Mouse (Mus musculus) CD4-positive, CD25-positive, alpha-beta regulatory T cell, adult 4 months (primary cell): Measurements from ENCODE around the gene Smim10l1. TPM values are rescaled to one million over a fixed set of nuclear protein-coding genes. Genes with fewer than 3 reads are reported as not detected.

Experiments
- ATAC-seq: one replicate; pipeline ENCODE4 v1.8.0; 2017
- polyA plus RNA-seq, 2 experiments: library from polyadenylated mRNA; unstranded; fragments of 100-300 nt; shearing (Covaris generic); gene quantifications; one replicate each; pipeline ENCODE4 v1.2.1; 2017

Smim10l1 gene
- polyA plus RNA-seq = 10 to 100 TPM; 13.2 to 17.8 TPM

DNA sequence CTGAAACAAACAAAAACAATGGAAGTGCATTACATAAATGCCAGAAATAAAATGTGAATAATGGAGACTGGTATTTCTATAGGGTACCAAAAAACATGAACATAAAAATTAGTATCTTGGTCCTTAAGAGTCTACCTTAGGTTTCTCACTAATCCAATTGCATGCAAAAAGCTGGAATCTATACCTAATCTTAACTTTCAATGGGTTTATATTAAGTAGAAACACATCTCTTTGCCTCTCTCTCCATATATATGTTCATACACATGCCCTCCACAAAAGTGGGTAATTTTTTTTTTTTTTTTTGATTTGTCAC lies at the start of gene Smim10l1:
Gene Smim10l1, plus strand, starts transcription at position 301 of the 313 bp plus-strand sequence.
- ATAC-seq = no peak

DNA sequence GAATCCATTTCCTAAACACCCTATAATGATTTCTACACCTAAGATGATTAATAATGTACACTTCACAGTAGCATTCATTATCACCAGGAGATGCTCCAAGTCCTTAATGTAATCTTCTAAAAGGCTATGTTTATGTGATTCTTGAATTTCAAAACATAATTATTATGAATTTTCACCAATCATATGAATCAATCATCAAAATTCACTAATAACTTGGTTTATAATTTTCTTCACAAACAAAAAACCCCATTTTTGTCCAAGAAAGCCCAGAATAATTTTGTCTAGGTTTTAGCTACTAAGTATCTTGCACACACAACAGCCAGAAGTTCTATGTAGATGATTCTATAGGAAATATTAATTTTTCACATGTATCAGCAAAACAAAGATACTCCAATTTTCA lies 49.0 kb upstream of the Smim10l1 start, which contains the start of gene Tas2r140:
Gene Tas2r140, minus strand, starts transcription at position 101 of the 400 bp plus-strand sequence.
- no peak for ATAC-seq

DNA sequence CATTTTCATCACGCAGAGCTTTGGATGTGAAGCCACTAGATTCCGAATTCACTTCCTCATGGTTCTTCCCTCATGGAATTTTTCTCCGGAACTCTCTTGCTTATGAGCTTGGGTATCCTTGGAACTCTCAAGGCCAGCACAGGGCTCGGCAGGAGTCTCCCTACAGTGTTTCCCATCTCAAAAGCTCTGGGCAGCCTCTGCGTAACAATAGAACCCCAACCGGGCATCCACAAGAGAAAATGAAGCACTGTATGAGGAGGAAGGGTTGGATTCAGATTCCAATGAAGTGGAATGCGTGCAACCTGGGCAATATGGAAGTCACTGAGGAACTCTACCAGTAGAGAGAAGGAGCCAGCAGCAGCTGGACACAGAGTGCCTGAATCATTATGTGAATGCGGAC lies 12.5 kb upstream of the Smim10l1 start:
- ATAC-seq = no peak

DNA sequence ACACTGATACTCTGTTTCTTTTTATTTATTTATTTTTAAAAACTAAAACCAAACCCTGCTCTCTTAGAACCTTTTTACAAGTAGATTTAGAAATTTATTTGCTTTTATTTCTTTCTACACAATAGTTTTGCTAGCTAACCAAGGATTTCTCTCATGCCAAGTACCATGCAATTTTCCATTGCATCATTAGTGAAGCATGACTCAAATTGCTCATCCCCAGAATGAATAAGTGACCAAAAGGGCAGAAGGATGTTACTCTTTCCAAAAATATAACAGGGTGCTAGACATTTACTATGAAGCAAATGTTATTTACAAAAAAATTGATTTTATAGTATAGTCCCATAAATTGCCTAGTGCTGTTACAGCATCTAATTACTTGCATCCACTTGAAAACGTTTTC lies 2.3 kb upstream of the Smim10l1 start:
- ATAC-seq = no peak

- peak; percentile 90 for ATAC-seq
Observed at GRCm38 (mm10) chr6:133104922-133105859, 482 bp downstream of the Smim10l1 start.

Other genes starting within 250 kb of the Smim10l1 start
- not detected for gene Tas2r116, start 249.5 kb upstream of the Smim10l1 start, polyA plus RNA-seq
- not detected for gene Tas2r110, start 236.9 kb upstream of the Smim10l1 start, polyA plus RNA-seq
- not detected for gene Tas2r113, start 211.9 kb upstream of the Smim10l1 start, polyA plus RNA-seq
- under 1 TPM in 1 of 2 experiments, not detected in 1; 0.58 TPM for gene Tas2r125, start 195.3 kb upstream of the Smim10l1 start, polyA plus RNA-seq
- not detected for gene Tas2r129, start 153.8 kb upstream of the Smim10l1 start, polyA plus RNA-seq
- gene Tas2r131, start 147.0 kb upstream of the Smim10l1 start, polyA plus RNA-seq = not detected
- not detected for gene Tas2r109, start 123.9 kb upstream of the Smim10l1 start, polyA plus RNA-seq
- gene Tas2r103, start 67.8 kb upstream of the Smim10l1 start, polyA plus RNA-seq = not detected
- gene Tas2r140, start 49.1 kb upstream of the Smim10l1 start, polyA plus RNA-seq = not detected
- gene 5530400C23Rik, start 187.3 kb downstream of the Smim10l1 start, polyA plus RNA-seq = not detected